Mouse (Mus musculus): Measurements from ENCODE around the gene Fnip1.

DNA sequence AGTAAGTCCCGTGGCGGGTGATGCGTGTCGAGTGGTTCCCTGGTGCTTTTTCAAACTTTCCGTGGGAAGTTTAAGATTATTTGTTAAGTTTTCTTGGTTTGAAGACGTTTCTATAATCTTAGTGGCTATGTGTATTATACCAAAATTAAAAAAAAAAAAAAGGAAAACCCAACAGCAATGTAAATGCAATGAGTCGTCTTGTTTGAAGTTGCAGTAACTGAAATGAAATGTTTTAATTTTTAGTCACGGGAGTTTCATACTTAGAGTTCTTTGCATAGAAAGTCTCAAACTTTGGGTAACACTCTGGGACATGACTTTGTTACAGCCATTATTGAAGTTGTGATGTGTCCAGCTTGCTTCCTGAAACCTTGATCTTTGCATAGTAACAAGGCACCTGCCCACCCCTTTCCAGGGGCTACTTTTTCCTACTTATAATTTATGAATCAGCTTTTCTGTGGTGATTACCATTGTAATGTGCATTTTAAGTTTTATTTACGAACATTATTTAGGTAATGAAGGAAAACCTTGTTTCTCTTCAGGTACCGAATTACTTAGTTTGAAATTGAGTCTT is 85.5 kb downstream of the Fnip1 start:
- no peak for TF ChIP-seq CTCF (IDR thresholded peaks at IDR 0.05; ENCODE audit: low read depth, low read length)
- TF ChIP-seq POLR2A (IDR thresholded peaks at IDR 0.05; ENCODE audit: borderline replicate concordance, low read depth, low read length): no peak

Data from bone marrow macrophage, adult 2 months (primary cell).